Comparison of ENCODE assay signal across 7 mouse cellular contexts in the genomic region with DNA sequence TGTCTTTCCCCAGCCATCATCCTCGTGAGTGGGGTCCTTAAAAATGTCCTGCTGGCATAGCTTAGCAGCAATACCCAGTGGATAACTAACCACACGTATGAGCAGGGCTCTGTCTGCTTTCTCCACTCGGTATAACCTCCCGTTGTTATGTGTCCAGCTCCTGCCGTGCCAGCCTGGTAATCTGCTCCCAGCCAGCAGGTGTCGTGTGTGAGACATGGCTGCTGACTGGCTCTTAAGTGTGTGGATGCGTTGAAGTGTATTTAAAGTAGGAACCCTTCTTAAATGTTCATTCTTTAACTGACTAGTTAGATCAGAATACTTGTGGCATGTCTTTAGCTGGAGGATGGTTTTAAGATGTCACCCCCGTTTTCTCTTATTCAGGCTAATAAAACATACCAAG.
DNase-seq lines count a peak whose midpoint lies in the region; ATAC-seq lines count a peak whose summit lies in the region.

No protein-coding gene starts in this region.

- H3K27ac ChIP-seq in embryonic facial prominence, embryonic 15.5 days (replicated peaks) = no peak overlapping the region
- H3K27ac ChIP-seq in hindbrain, embryonic 11.5 days (ENCODE audit: low read depth, low read length) = no peak overlapping the region

- peak; percentile 64 for DNase-seq in ES-CJ7 (ENCODE audit: low read depth, low spot score)
- peak; percentile 66 to 69 for DNase-seq in adrenal gland, postnatal 36 days
- DNase-seq in hindbrain, embryonic 11.5 days (ENCODE audit: low spot score) = peak; percentile 67
- DNase-seq in layer of hippocampus, adult 9-11 months = peak; percentile 47
- peak; percentile 74 for DNase-seq in lung, postnatal 36 days
- peak; percentile 38 for DNase-seq in retina, postnatal 7 days (ENCODE audit: low read depth, low spot score)

- no peak overlapping the region for H3K9ac ChIP-seq in embryonic facial prominence, embryonic 15.5 days
- H3K9ac ChIP-seq in hindbrain, embryonic 11.5 days (ENCODE audit: low read depth, low read length) = no peak overlapping the region

- H3K4me1 ChIP-seq in embryonic facial prominence, embryonic 15.5 days = no peaks in the 10 kb centered on the region
- no peaks in the 10 kb centered on the region for H3K4me1 ChIP-seq in hindbrain, embryonic 11.5 days (replicated peaks; ENCODE audit: control insufficient read depth, insufficient read depth, low read length)

- WGBS in embryonic facial prominence, embryonic 15.5 days = 40% methylated on average over 8 of the region's 8 CpGs
- 65% methylated on average over 8 of the region's 8 CpGs for WGBS in hindbrain, embryonic 11.5 days

- H3K27me3 ChIP-seq in embryonic facial prominence, embryonic 15.5 days = no peaks in the 10 kb centered on the region
- H3K27me3 ChIP-seq in hindbrain, embryonic 11.5 days (ENCODE audit: control insufficient read depth, insufficient read depth, low read length) = no peaks in the 10 kb centered on the region

- ATAC-seq in embryonic facial prominence, embryonic 15.5 days (ENCODE audit: insufficient number of reproducible peaks, low FRiP score, low TSS enrichment, low read depth) = peak; percentile 60; the same call in 1 of the 2 replicates
- peak; percentile 71; the same call in 1 of the 2 replicates for ATAC-seq in hindbrain, embryonic 11.5 days (ENCODE audit: low FRiP score)

- no peak overlapping the region for H3K4me3 ChIP-seq in embryonic facial prominence, embryonic 15.5 days (replicated peaks)
- no peak overlapping the region for H3K4me3 ChIP-seq in hindbrain, embryonic 11.5 days (ENCODE audit: low read depth, low read length)

- peaks cover 13% of the 10 kb centered on the region; the same call in 1 of the 2 replicates for H3K36me3 ChIP-seq in embryonic facial prominence, embryonic 15.5 days
- no peaks in the 10 kb centered on the region for H3K36me3 ChIP-seq in hindbrain, embryonic 11.5 days (ENCODE audit: control insufficient read depth, insufficient read depth, low read length)

- no peak overlapping the region for H3K4me2 ChIP-seq in embryonic facial prominence, embryonic 15.5 days (replicated peaks)
- H3K4me2 ChIP-seq in hindbrain, embryonic 11.5 days (replicated peaks; ENCODE audit: low read depth, low read length) = no peak overlapping the region

- no peaks in the 10 kb centered on the region for H3K9me3 ChIP-seq in embryonic facial prominence, embryonic 15.5 days (replicated peaks)
- no peaks in the 10 kb centered on the region for H3K9me3 ChIP-seq in hindbrain, embryonic 11.5 days (ENCODE audit: control insufficient read depth, low read length)
